Mouse (Mus musculus): Measurements from ENCODE around the gene Selenok.

Selenok gene

GRCm38 (mm10) chr14:29968075-29968821 lies at the start of gene Selenok:
TSS of gene Selenok (plus strand) at chr14:29968308.
- peak; percentile 94 for DNase-seq

GRCm38 (mm10) chr14:29928966-29929365 lies 39.1 kb upstream of the Selenok start:
- DNase-seq = no peak

GRCm38 (mm10) chr14:29935516-29935915 lies 32.6 kb upstream of the Selenok start:
- DNase-seq = no peak

- DNase-seq = no peak
Observed at GRCm38 (mm10) chr14:29937466-29937865, 30.6 kb upstream of the Selenok start.

GRCm38 (mm10) chr14:29939600-29940312 lies 28.4 kb upstream of the Selenok start:
- no peak for DNase-seq

GRCm38 (mm10) chr14:29940313-29940812 lies 27.7 kb upstream of the Selenok start:
- DNase-seq = no peak

GRCm38 (mm10) chr14:29940877-29941276 lies 27.2 kb upstream of the Selenok start:
- peak; percentile 47 for DNase-seq

- DNase-seq = no peak
Observed at GRCm38 (mm10) chr14:29946761-29947309, 21.3 kb upstream of the Selenok start.

GRCm38 (mm10) chr14:29950805-29951204 lies 17.3 kb upstream of the Selenok start:
- no peak for DNase-seq

GRCm38 (mm10) chr14:29957393-29957792 lies 10.7 kb upstream of the Selenok start:
- DNase-seq = no peak

- no peak for DNase-seq
Observed at GRCm38 (mm10) chr14:29967611-29968010, 497 bp upstream of the Selenok start.

GRCm38 (mm10) chr14:29971446-29971845 lies 3.3 kb downstream of the Selenok start:
- DNase-seq = no peak

- DNase-seq = no peak
Observed at GRCm38 (mm10) chr14:29971993-29972392, 3.9 kb downstream of the Selenok start.

GRCm38 (mm10) chr14:29976927-29977326 lies 8.8 kb downstream of the Selenok start:
- DNase-seq = no peak

GRCm38 (mm10) chr14:29978254-29979204 lies 10.4 kb downstream of the Selenok start, which contains the start of gene Actr8:
TSS of gene Actr8 (plus strand) at chr14:29978337.
- peak; percentile 95 for DNase-seq

GRCm38 (mm10) chr14:29980447-29981205 lies 12.5 kb downstream of the Selenok start:
- peak; percentile 53 for DNase-seq

GRCm38 (mm10) chr14:29986096-29986495 lies 18.0 kb downstream of the Selenok start:
- DNase-seq = no peak

GRCm38 (mm10) chr14:29987276-29987675 lies 19.2 kb downstream of the Selenok start:
- DNase-seq = no peak

- no peak for DNase-seq
Observed at GRCm38 (mm10) chr14:29987739-29988138, 19.6 kb downstream of the Selenok start.

GRCm38 (mm10) chr14:29988337-29988736 lies 20.2 kb downstream of the Selenok start:
- no peak for DNase-seq

GRCm38 (mm10) chr14:29994976-29995375 lies 26.9 kb downstream of the Selenok start:
- no peak for DNase-seq

Data from kidney, adult 18-20 months (tissue).